In genomic region chrX:102031851-102032250, GRCm38 (mm10) we compare ENCODE assay signal across 9 mouse cellular contexts. TPM values are rescaled to one million over a fixed set of nuclear protein-coding genes. Genes with fewer than 3 reads are reported as not detected.
DNase-seq lines count a peak whose midpoint lies in the region; ATAC-seq and TF ChIP-seq lines count a peak whose summit lies in the region.
"Had no signal": no experiment of that assay in that cellular context is flagged by ENCODE, and none has a peak within 500 bp of the region (broad histone marks: within the 10 kb centered on the region; RNA-seq: fewer than 3 reads in every experiment).

No protein-coding gene starts in this region.

- no peak; the same call in 1 of the 2 replicates for ATAC-seq in heart, embryonic 12.5 days (ENCODE audit: insufficient number of reproducible peaks, low FRiP score)

- no peak overlapping the region for H3K9ac ChIP-seq in heart, adult 2 months (ENCODE audit: low read depth, low read length)
- H3K9ac ChIP-seq in heart, embryonic 12.5 days, result no peak overlapping the region
- H3K9ac ChIP-seq: neural tube, embryonic 12.5 days had no signal

- DNase-seq in heart, adult 2 months, result peak; percentile 57 to 73
- peak; percentile 70 to 76 for DNase-seq in CD8-positive naive resting alpha-beta T cell, adult 2 months (ENCODE audit: low read depth in 2 of 2, low spot score in 2 of 2)
- peak; percentile 11 for DNase-seq in c-Kit-positive CD71-positive TER-119-positive erythroid progenitor cells, embryonic 14.5 days (ENCODE audit: low spot score)
- peak; percentile 33 for DNase-seq in lung, adult 2 months
- peak; percentile 27 for DNase-seq in skeletal muscle tissue, adult 2 months (ENCODE audit: low read depth, low spot score)
- DNase-seq in cerebellum, adult 9-10 months, result no peak
- no peak for DNase-seq in frontal cortex, postnatal 36 days (ENCODE audit: low spot score in 2 of 2)

- 32% methylated on average over 6 of the region's 6 CpGs for WGBS in heart, adult 2 months
- 29% methylated on average over 6 of the region's 6 CpGs for WGBS in heart, embryonic 12.5 days
- WGBS in lung, adult 2 months, result 54% methylated on average over 6 of the region's 6 CpGs

- intact Hi-C loops in heart, adult 2 months (cut with DNase I), result no loop called here

- H3K36me3 ChIP-seq in heart, adult 2 months (ENCODE audit: control insufficient read depth, insufficient read depth, low read length), result no peaks in the 10 kb centered on the region
- no peaks in the 10 kb centered on the region for H3K36me3 ChIP-seq in heart, embryonic 12.5 days
- H3K36me3 ChIP-seq: neural tube, embryonic 12.5 days had no signal

- H3K9me3 ChIP-seq in heart, embryonic 12.5 days (replicated peaks), result no peaks in the 10 kb centered on the region
- H3K9me3 ChIP-seq: neural tube, embryonic 12.5 days had no signal

- no peak for TF ChIP-seq POLR2A in heart, adult 2 months (IDR thresholded peaks at IDR 0.05; ENCODE audit: insufficient read depth, low read depth, low read length)
- no peak for TF ChIP-seq POLR2A in lung, adult 2 months (IDR thresholded peaks at IDR 0.05; ENCODE audit: borderline replicate concordance, extremely low read depth, low read depth, low read length)

- no peak for TF ChIP-seq EP300 in heart, adult 2 months (IDR thresholded peaks at IDR 0.05; ENCODE audit: insufficient read depth, low read depth, low read length)

- peaks cover 3% of the 10 kb centered on the region; the same call in 1 of the 2 replicates for H3K4me1 ChIP-seq in heart, adult 2 months (ENCODE audit: control insufficient read depth, insufficient read depth, low read length)
- peaks cover 27% of the 10 kb centered on the region for H3K4me1 ChIP-seq in heart, embryonic 12.5 days (replicated peaks)
- H3K4me1 ChIP-seq in lung, adult 2 months (ENCODE audit: control insufficient read depth, insufficient read depth, low read length), result peaks cover 4% of the 10 kb centered on the region; the same call in 1 of the 2 replicates
- H3K4me1 ChIP-seq: neural tube, embryonic 12.5 days had no signal

- TF ChIP-seq CTCF in heart, adult 2 months (IDR thresholded peaks at IDR 0.05), result no peak
- TF ChIP-seq CTCF in lung, adult 2 months (IDR thresholded peaks at IDR 0.05; ENCODE audit: insufficient read depth, low read length), result no peak

- H3K79me2 ChIP-seq in heart, adult 2 months (replicated peaks; ENCODE audit: control insufficient read depth, insufficient read depth, low read length), result no peaks in the 10 kb centered on the region

- H3K4me3 ChIP-seq in heart, adult 2 months, result no peak overlapping the region
- H3K4me3 ChIP-seq in heart, embryonic 12.5 days, result no peak overlapping the region
- H3K4me3 ChIP-seq in lung, adult 2 months (replicated peaks; ENCODE audit: extremely low read depth, low read depth, low read length), result no peak overlapping the region
- H3K4me3 ChIP-seq: neural tube, embryonic 12.5 days had no signal

- H3K27ac ChIP-seq in heart, adult 2 months, result no peak overlapping the region
- H3K27ac ChIP-seq in heart, embryonic 12.5 days (ENCODE audit: poor library complexity, severe bottlenecking), result no peak overlapping the region
- H3K27ac ChIP-seq: neural tube, embryonic 12.5 days had no signal

- H3K4me2 ChIP-seq in heart, embryonic 12.5 days, result no peak overlapping the region
- H3K4me2 ChIP-seq: neural tube, embryonic 12.5 days had no signal

- H3K27me3 ChIP-seq in heart, adult 2 months (ENCODE audit: control insufficient read depth, insufficient read depth, low read length), result no peaks in the 10 kb centered on the region
- H3K27me3 ChIP-seq in heart, embryonic 12.5 days (replicated peaks), result 0 out of 2 replicates have a peak, but pooled peaks cover 3% of the 10 kb centered on the region
- H3K27me3 ChIP-seq: neural tube, embryonic 12.5 days had no signal

RNA-seq across cellular contexts. Expression of gene Rtl5, which starts 39.3 kb away (rescaled TPM):
- total RNA-seq in heart, adult 2 months (2021), result 1 to 10 TPM; 1.7 to 2.3 TPM
- polyA plus RNA-seq in heart, adult 2 months (2012; rRNA removed), result 2.1 and 4.6 TPM in 2 replicates
- polyA plus RNA-seq in heart, embryonic 12.5 days (2016; fragmentation: Nextera tagmentation; extraction: Ambion mirVana), result 1.1 and 1.4 TPM in 2 replicates
- 5.3 and 6.8 TPM in 2 replicates for polyA plus RNA-seq in lung, adult 2 months (2012; rRNA removed)

Comparison
In these comparisons a context has a peak if more than half of its experiments do, and no peak if none do; other contexts are left out.
1. DNase-seq: peak in heart, adult 2 months (2 of 2), CD8-positive naive resting alpha-beta T cell, adult 2 months (2 of 2), c-Kit-positive CD71-positive TER-119-positive erythroid progenitor cells, embryonic 14.5 days (single experiment), lung, adult 2 months (single experiment) and skeletal muscle tissue, adult 2 months (single experiment); none in cerebellum, adult 9-10 months (single experiment) and frontal cortex, postnatal 36 days (0 of 2).